Mouse (Mus musculus) heart, embryonic 14.5 days (tissue): Measurements from ENCODE around the gene Dab1. TPM values are rescaled to one million over a fixed set of nuclear protein-coding genes. Genes with fewer than 3 reads are reported as not detected.

Experiments used
- ATAC-seq: fragments of 200-750 bp; cut with Nextera tagmentation; 2 replicates; pipeline ENCODE4 v1.8.0; 2017; ENCODE audit warnings: low read depth, moderate TSS enrichment; ENCODE audit not compliant: insufficient number of reproducible peaks, insufficient read depth, low FRiP score
- H3K27ac ChIP-seq, 2 experiments: fragments of 200-500 bp in 1 of 2; fragments of 300-500 bp in 1 of 2; sonication (generic) in 1 of 2; replicated peaks in 1 of 2; 2 replicates each; pipeline ENCODE4 v1.5.1; 2012 to 2014; ENCODE audit warnings: low read depth in 2 of 2, low read length in 2 of 2, control low read depth in 1 of 2, mild to moderate bottlenecking in 1 of 2, mixed read lengths in 1 of 2; ENCODE audit not compliant: control insufficient read depth in 1 of 2, insufficient read depth in 1 of 2
- H3K27me3 ChIP-seq: fragments of 300-500 bp; sonication (generic); 2 replicates; pipeline ENCODE4 v1.6.1; 2014; ENCODE audit warnings: mild to moderate bottlenecking, low read length, control low read depth; ENCODE audit not compliant: control insufficient read depth, insufficient read depth
- H3K36me3 ChIP-seq: fragments of 300-500 bp; sonication (generic); 2 replicates; pipeline ENCODE4 v1.6.1; 2014; ENCODE audit warnings: mild to moderate bottlenecking, control low read depth, low read length, mixed read lengths; ENCODE audit not compliant: control insufficient read depth, insufficient read depth
- H3K4me1 ChIP-seq, 2 experiments: fragments of 200-500 bp in 1 of 2; fragments of 300-500 bp in 1 of 2; sonication (generic) in 1 of 2; 2 replicates each; pipeline ENCODE4 v1.6.1; 2012 to 2014; ENCODE audit warnings: low read length in 2 of 2, control low read depth in 1 of 2, mixed read lengths in 1 of 2; ENCODE audit not compliant: control insufficient read depth in 2 of 2, insufficient read depth in 2 of 2
- H3K4me2 ChIP-seq: fragments of 300-500 bp; sonication (generic); 2 replicates; pipeline ENCODE4 v1.6.1; 2014; ENCODE audit warnings: mild to moderate bottlenecking, low read length
- H3K4me3 ChIP-seq, 2 experiments: fragments of 200-500 bp in 1 of 2; fragments of 300-500 bp in 1 of 2; sonication (generic) in 1 of 2; 2 replicates each; pipeline ENCODE4 v1.5.1; 2012 to 2014; ENCODE audit warnings: low read length in 2 of 2, mild to moderate bottlenecking in 2 of 2, control low read depth in 1 of 2, low read depth in 1 of 2, moderate library complexity in 1 of 2; ENCODE audit not compliant: control insufficient read depth in 1 of 2, insufficient read depth in 1 of 2
- H3K9ac ChIP-seq: fragments of 300-500 bp; sonication (generic); 2 replicates; pipeline ENCODE4 v1.6.1; 2014; ENCODE audit warnings: mild to moderate bottlenecking, low read length
- H3K9me3 ChIP-seq: fragments of 300-500 bp; sonication (generic); 2 replicates; pipeline ENCODE4 v1.6.1; 2016; ENCODE audit warnings: low read length, control low read depth; ENCODE audit not compliant: control insufficient read depth
- WGBS: fragments of 180-500 bp; shearing (Covaris S2); extraction: QIAGEN DNeasy Blood & Tissue Kit; methylation state at CpG from one replicate; pipeline ENCODE4 v1.1.7; 2014; 5-methylcytosine and 5-hydroxymethylcytosine counted together
- polyA plus RNA-seq: library from polyadenylated mRNA; unstranded; fragments of >200 nt; fragmentation: Nextera tagmentation; extraction: Ambion mirVana; gene quantifications from 2 replicates; pipeline ENCODE4 v1.2.1, GENCODE M21; 2014

Dab1 gene
- polyA plus RNA-seq, 1 experiment from 2014 or later = 0.99 TPM

GRCm38 (mm10) chr4:104026834-104027233, 407.7 kb downstream of the Dab1 start:
- H3K27me3 ChIP-seq = no peaks in the 10 kb centered on the region
- ATAC-seq = no peak
- no peaks in the 10 kb centered on the region for H3K4me1 ChIP-seq
- 52% methylated on average over 2 of the region's 2 CpGs for WGBS
- no peak overlapping the region for H3K27ac ChIP-seq
- H3K9me3 ChIP-seq = no peaks in the 10 kb centered on the region
- no peak overlapping the region for H3K4me2 ChIP-seq
- no peak overlapping the region for H3K4me3 ChIP-seq
- H3K9ac ChIP-seq = no peak overlapping the region
- no peaks in the 10 kb centered on the region for H3K36me3 ChIP-seq

GRCm38 (mm10) chr4:104027239-104027638, 408.1 kb downstream of the Dab1 start:
- Histone ChIP-seq H3K27ac (no peak overlapping the region), H3K4me2 (no peak overlapping the region), H3K9me3 (no peaks in the 10 kb centered on the region), H3K9ac (no peak overlapping the region), H3K36me3 (no peaks in the 10 kb centered on the region), H3K4me1 (no peaks in the 10 kb centered on the region), H3K27me3 (no peaks in the 10 kb centered on the region), H3K4me3 (no peak overlapping the region)
- 76% methylated on average over 1 of the region's 1 CpGs for WGBS
- ATAC-seq = no peak

GRCm38 (mm10) chr4:104036091-104036490, 416.9 kb downstream of the Dab1 start:
- Histone ChIP-seq H3K4me3 (no peak overlapping the region), H3K27ac (no peak overlapping the region), H3K9me3 (no peaks in the 10 kb centered on the region), H3K27me3 (no peaks in the 10 kb centered on the region), H3K4me1 (no peaks in the 10 kb centered on the region), H3K9ac (no peak overlapping the region), H3K36me3 (no peaks in the 10 kb centered on the region), H3K4me2 (no peak overlapping the region)
- ATAC-seq = no peak

- Histone ChIP-seq H3K9ac (no peak overlapping the region), H3K4me1 (no peaks in the 10 kb centered on the region), H3K9me3 (no peaks in the 10 kb centered on the region), H3K27ac (no peak overlapping the region), H3K4me2 (no peak overlapping the region), H3K4me3 (no peak overlapping the region), H3K27me3 (no peaks in the 10 kb centered on the region), H3K36me3 (no peaks in the 10 kb centered on the region)
- 40% methylated on average over 4 of the region's 4 CpGs for WGBS
- ATAC-seq = no peak
Measured at GRCm38 (mm10) chr4:104039588-104039987, 420.4 kb downstream of the Dab1 start.

- H3K27me3 ChIP-seq = no peaks in the 10 kb centered on the region
Measured at GRCm38 (mm10) chr4:104043441-104043840, 424.3 kb downstream of the Dab1 start.

GRCm38 (mm10) chr4:104044634-104045033, 425.5 kb downstream of the Dab1 start:
- Histone ChIP-seq H3K4me2 (no peak overlapping the region), H3K27ac (no peak overlapping the region), H3K9ac (no peak overlapping the region), H3K36me3 (no peaks in the 10 kb centered on the region), H3K4me1 (no peaks in the 10 kb centered on the region), H3K9me3 (no peaks in the 10 kb centered on the region), H3K27me3 (no peaks in the 10 kb centered on the region), H3K4me3 (no peak overlapping the region)
- WGBS = 38% methylated on average over 3 of the region's 3 CpGs
- ATAC-seq = no peak

More at GRCm38 (mm10) chr4:104043441-104043840, 424.3 kb downstream of the Dab1 start:
- H3K9ac ChIP-seq = no peak overlapping the region
- H3K4me1 ChIP-seq = no peaks in the 10 kb centered on the region
- WGBS = 73% methylated on average over 2 of the region's 2 CpGs
- H3K9me3 ChIP-seq = no peaks in the 10 kb centered on the region
- H3K4me3 ChIP-seq = no peak overlapping the region
- no peak overlapping the region for H3K27ac ChIP-seq
- H3K4me2 ChIP-seq = no peak overlapping the region
- no peaks in the 10 kb centered on the region for H3K36me3 ChIP-seq
- no peak for ATAC-seq

GRCm38 (mm10) chr4:104047966-104048804, 429.0 kb downstream of the Dab1 start:
- H3K27ac ChIP-seq = no peak overlapping the region
- no peaks in the 10 kb centered on the region for H3K36me3 ChIP-seq
- no peaks in the 10 kb centered on the region for H3K9me3 ChIP-seq
- H3K4me1 ChIP-seq = no peaks in the 10 kb centered on the region
- no peak overlapping the region for H3K9ac ChIP-seq
- no peaks in the 10 kb centered on the region for H3K27me3 ChIP-seq
- no peak overlapping the region for H3K4me2 ChIP-seq
- 53% methylated on average over 7 of the region's 7 CpGs for WGBS
- ATAC-seq = no peak
- no peak overlapping the region for H3K4me3 ChIP-seq

- no peak overlapping the region for H3K4me3 ChIP-seq
- H3K9ac ChIP-seq = no peak overlapping the region
- no peak overlapping the region for H3K27ac ChIP-seq
- H3K4me2 ChIP-seq = no peak overlapping the region
- H3K36me3 ChIP-seq = no peaks in the 10 kb centered on the region
- no peaks in the 10 kb centered on the region for H3K9me3 ChIP-seq
- H3K27me3 ChIP-seq = no peaks in the 10 kb centered on the region
- H3K4me1 ChIP-seq = no peaks in the 10 kb centered on the region
- ATAC-seq = no peak
Measured at GRCm38 (mm10) chr4:104057116-104057515, 438.0 kb downstream of the Dab1 start.
